Mouse (Mus musculus) limb, embryonic 10.5 days (tissue): ENCODE measurements around the gene Pitpnb. TPM values are rescaled to one million over a fixed set of nuclear protein-coding genes. Genes with fewer than 3 reads are reported as not detected.

Source experiments
- DNase-seq: peaks from one replicate; pipeline ENCODE4 v3.0.0-alpha.2; 2017; ENCODE audit warnings: low spot score
- H3K27ac ChIP-seq: fragments of 300-500 bp; sonication (generic); 2 replicates; pipeline ENCODE4 v1.5.1; 2016; ENCODE audit warnings: mild to moderate bottlenecking
- H3K27me3 ChIP-seq: fragments of 300-500 bp; sonication (generic); 2 replicates; pipeline ENCODE4 v1.6.1; 2016; ENCODE audit warnings: low read depth, mild to moderate bottlenecking; ENCODE audit not compliant: poor library complexity, severe bottlenecking
- H3K36me3 ChIP-seq: fragments of 300-500 bp; sonication (generic); 2 replicates; pipeline ENCODE4 v1.6.1; 2016; ENCODE audit warnings: mild to moderate bottlenecking, moderate library complexity
- H3K4me1 ChIP-seq: fragments of 300-500 bp; sonication (generic); 2 replicates; pipeline ENCODE4 v1.6.1; 2016
- H3K4me3 ChIP-seq: fragments of 300-500 bp; sonication (generic); 2 replicates; pipeline ENCODE4 v1.5.1; 2016; ENCODE audit warnings: mild to moderate bottlenecking, moderate library complexity
- H3K9me3 ChIP-seq: fragments of 300-500 bp; sonication (generic); replicated peaks from 2 replicates; pipeline ENCODE4 v1.6.1; 2016; ENCODE audit warnings: mild to moderate bottlenecking
- WGBS: fragments of 180-500 bp; shearing (Covaris S2); methylation state at CpG from one replicate; pipeline ENCODE4 v1.1.7; 2016; 5-methylcytosine and 5-hydroxymethylcytosine counted together
- polyA plus RNA-seq: library from polyadenylated mRNA; unstranded; fragments of >200 nt; fragmentation: Nextera tagmentation; extraction: Ambion mirVana; gene quantifications from 2 replicates; pipeline ENCODE4 v1.2.1, GENCODE M21; 2016

The Pitpnb gene
- polyA plus RNA-seq, 1 experiment from 2014 or later = 137 TPM

DNA sequence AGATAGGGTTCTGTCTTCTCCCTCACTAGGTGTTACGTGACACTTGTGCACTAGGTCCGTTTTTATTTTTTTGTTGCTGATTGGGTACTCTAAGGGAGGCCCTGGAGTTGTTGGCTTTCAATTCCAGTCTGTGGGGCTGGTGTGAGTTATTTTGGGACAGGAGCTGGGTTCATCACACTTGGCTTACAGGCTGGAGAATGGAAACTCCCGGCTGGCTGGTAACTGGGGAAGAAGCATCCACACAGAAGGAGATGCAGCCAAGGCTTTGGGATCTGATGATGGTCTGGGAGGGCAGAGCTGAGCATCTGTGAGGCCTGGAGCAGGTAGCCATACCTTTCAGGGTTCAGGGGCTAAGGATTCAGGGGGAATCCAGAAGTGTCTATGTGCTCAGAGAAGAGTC is 80.1 kb downstream of the Pitpnb start:
- Histone ChIP-seq H3K4me1 (peaks cover 40% of the 10 kb centered on the region), H3K36me3 (no peaks in the 10 kb centered on the region), H3K27me3 (peaks cover 96% of the 10 kb centered on the region), H3K27ac (no peak overlapping the region), H3K9me3 (no peaks in the 10 kb centered on the region), H3K4me3 (no peak overlapping the region)
- 77% methylated on average over 3 of the region's 3 CpGs for WGBS
- no peak for DNase-seq

GRCm38 (mm10) chr5:111414192-111414591 is 83.6 kb downstream of the Pitpnb start:
- Histone ChIP-seq H3K9me3 (no peaks in the 10 kb centered on the region), H3K27ac (no peak overlapping the region), H3K4me3 (no peak overlapping the region), H3K27me3 (peaks cover 82% of the 10 kb centered on the region), H3K36me3 (peaks cover 2% of the 10 kb centered on the region; the same call in 1 of the 2 replicates), H3K4me1 (peaks cover 59% of the 10 kb centered on the region)
- WGBS = 3% methylated on average over 5 of the region's 5 CpGs
- DNase-seq = peak; percentile 75

GRCm38 (mm10) chr5:111414770-111415249 is 84.2 kb downstream of the Pitpnb start:
- peaks cover 7% of the 10 kb centered on the region for H3K36me3 ChIP-seq
- peaks cover 59% of the 10 kb centered on the region for H3K4me1 ChIP-seq
- WGBS = 28% methylated on average over 4 of the region's 4 CpGs
- H3K9me3 ChIP-seq = no peaks in the 10 kb centered on the region
- H3K27ac ChIP-seq = peak overlapping the region; percentile 20; the same call in 1 of the 2 replicates
- H3K27me3 ChIP-seq = peaks cover 82% of the 10 kb centered on the region
- DNase-seq = no peak
- H3K4me3 ChIP-seq = peak overlapping the region; percentile 78; the same call in 1 of the 2 replicates

DNA sequence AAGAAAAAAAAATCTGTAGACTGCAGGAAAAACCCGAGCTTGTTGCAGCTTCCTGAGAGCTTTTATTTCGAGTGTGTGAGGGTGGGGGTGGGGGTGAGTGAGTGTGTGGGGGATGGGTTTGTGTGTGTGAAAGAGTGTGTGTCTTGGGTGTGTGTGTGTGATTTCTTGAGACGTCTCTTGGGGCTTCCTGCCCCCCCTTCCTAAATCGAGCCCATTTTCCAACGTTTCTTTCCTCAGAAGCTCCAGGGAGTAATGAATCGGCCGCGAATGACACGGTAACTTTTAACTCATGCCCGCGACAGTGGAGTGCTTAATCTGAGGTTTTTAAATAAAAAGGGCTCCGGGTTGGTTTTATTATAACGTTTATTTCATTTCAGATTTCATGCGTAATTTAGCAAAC is 85.0 kb downstream of the Pitpnb start:
- Histone ChIP-seq H3K27ac (peak overlapping the region; percentile 21; the same call in 1 of the 2 replicates), H3K4me1 (peaks cover 64% of the 10 kb centered on the region), H3K36me3 (peaks cover 14% of the 10 kb centered on the region), H3K9me3 (no peaks in the 10 kb centered on the region), H3K27me3 (peaks cover 82% of the 10 kb centered on the region), H3K4me3 (peak overlapping the region; percentile 78)
- no peak for DNase-seq
- 2% methylated on average over 14 of the region's 14 CpGs for WGBS

- Histone ChIP-seq H3K36me3 (peaks cover 19% of the 10 kb centered on the region), H3K4me1 (peaks cover 68% of the 10 kb centered on the region), H3K4me3 (peak overlapping the region; percentile 78), H3K9me3 (no peaks in the 10 kb centered on the region), H3K27me3 (peaks cover 82% of the 10 kb centered on the region), H3K27ac (peak overlapping the region; percentile 97)
- WGBS = 4% methylated on average over 13 of the region's 13 CpGs
- DNase-seq = no peak
These were observed 85.5 kb downstream of the Pitpnb start for GRCm38 (mm10) chr5:111416048-111416447.

- H3K27me3 ChIP-seq = peaks cover 82% of the 10 kb centered on the region
These were observed 86.2 kb downstream of the Pitpnb start, which contains the start of gene Mn1 for GRCm38 (mm10) chr5:111416591-111417374. Mn1 (plus strand) TSS chr5:111417362.

DNA sequence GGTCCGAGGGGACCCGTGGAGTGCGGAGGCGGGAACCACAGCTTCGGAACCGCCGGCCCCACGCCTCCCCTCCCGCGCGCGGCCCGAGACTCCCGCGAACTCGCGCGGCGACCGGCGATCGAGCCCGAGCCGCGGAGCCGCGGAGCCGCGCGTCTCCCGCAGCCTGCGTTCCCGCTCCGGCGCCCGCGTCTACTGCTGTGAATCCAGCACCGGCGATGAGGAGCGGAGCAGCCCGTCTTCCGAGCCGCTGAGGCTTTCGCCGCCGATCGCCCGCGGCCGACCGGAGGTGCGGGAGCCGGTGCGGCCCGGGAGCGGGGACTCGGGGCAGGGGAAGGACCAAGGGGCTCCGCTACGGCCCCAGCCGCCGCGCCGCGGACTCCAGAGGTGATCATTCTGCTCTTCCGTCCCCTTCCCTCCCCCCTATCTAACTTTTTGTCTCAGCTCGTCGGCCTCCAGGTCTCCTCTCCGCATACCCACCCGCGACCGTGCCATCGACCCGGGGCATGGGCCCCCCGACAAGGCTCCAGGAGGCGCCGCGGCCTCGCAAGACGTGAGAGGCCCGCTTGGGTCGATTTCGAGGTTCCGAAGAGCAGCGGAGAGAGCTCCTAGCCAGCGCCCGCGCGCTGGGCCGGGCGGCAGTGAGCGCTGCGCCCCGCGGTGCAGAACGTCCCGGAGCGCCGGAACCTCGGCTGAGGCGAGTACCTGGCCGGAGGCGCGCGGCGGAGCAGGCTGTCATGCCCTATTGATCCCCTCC is 87.0 kb downstream of the Pitpnb start:
- Histone ChIP-seq H3K4me3 (peak overlapping the region; percentile 78), H3K4me1 (peaks cover 82% of the 10 kb centered on the region), H3K27me3 (peaks cover 82% of the 10 kb centered on the region), H3K27ac (peak overlapping the region; percentile 97), H3K36me3 (peaks cover 30% of the 10 kb centered on the region), H3K9me3 (no peaks in the 10 kb centered on the region)
- DNase-seq = peak; percentile 66
- WGBS = under 1% methylated on average over 105 of the region's 105 CpGs

More at GRCm38 (mm10) chr5:111416591-111417374, 86.2 kb downstream of the Pitpnb start, which contains the start of gene Mn1:
- peaks cover 27% of the 10 kb centered on the region for H3K36me3 ChIP-seq
- H3K4me3 ChIP-seq = peak within 1 kb of the TSS; percentile 78
- H3K9me3 ChIP-seq = no peaks in the 10 kb centered on the region
- peak within 1 kb of the TSS; percentile 97 for H3K27ac ChIP-seq
- peaks cover 76% of the 10 kb centered on the region for H3K4me1 ChIP-seq
- DNase-seq = peak; percentile 94
- WGBS = under 1% methylated on average over 88 of the region's 88 CpGs

DNA sequence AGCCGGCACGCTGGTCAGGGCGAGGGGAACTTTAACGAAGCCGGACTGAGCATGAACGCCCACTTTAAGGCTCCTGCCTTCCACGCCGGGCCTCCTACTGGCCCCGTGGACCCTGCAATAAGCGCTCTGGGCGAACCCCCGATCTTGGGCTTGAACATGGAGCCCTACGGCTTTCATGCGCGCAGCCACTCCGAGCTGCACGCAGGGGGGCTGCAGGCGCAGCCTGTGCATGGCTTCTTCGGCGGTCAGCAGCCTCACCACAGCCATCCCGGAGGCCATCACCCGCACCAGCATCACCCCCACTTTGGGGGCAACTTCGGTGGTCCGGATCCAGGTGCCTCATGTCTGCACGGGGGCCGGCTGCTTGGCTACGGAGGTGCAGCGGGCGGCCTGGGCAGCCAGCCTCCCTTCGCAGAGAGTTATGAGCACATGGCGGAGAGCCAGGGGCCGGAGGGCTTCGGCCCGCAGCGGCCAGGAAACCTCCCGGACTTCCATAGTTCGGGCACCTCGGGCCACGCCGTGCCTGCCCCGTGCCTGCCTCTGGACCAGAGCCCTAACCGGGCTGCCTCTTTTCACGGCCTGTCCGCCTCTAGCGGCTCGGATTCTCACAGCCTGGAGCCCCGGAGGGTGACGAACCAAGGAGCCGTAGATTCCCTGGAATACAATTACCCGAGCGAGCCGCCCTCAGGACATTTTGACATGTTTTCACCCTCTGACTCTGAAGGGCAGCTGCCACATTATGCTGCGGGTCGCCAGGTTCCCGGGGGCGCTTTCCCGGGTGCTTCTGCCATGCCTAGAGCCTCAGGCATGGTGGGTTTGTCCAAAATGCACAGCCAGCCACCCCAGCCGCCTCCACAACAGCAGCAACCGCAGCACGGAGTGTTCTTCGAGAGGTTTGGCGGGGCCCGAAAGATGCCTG is 87.9 kb downstream of the Pitpnb start:
- Histone ChIP-seq H3K27me3 (peaks cover 81% of the 10 kb centered on the region), H3K27ac (peak overlapping the region; percentile 97), H3K4me1 (peaks cover 85% of the 10 kb centered on the region), H3K36me3 (peaks cover 30% of the 10 kb centered on the region), H3K4me3 (peak overlapping the region; percentile 78), H3K9me3 (no peaks in the 10 kb centered on the region)
- WGBS = 2% methylated on average over 63 of the region's 63 CpGs
- DNase-seq = peak; percentile 73

DNA sequence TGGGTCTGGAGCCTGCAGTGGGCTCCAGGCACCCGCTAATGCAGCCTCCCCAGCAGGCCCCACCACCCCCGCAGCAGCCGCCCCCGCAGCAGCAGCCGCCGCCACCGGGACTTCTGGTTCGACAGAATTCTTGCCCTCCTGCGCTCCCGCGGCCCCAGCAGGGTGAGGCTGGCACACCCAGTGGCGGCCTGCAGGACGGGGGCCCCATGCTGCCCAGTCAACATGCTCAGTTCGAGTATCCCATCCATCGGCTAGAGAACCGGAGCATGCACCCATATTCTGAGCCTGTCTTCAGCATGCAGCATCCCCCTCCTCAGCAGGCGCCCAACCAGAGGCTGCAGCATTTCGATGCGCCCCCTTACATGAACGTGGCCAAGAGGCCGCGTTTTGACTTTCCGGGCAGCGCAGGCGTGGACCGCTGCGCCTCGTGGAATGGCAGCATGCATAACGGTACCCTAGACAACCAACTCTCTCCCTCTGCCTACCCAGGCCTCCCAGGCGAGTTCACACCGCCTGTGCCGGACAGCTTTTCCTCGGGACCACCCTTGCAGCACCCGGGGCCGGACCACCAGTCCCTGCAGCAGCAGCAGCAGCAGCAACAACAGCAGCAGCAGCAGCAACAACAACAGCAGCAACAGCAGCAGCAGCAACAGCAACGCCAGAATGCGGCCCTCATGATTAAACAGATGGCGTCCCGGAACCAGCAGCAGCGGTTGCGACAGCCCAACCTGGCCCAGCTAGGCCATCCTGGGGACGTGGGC is 88.7 kb downstream of the Pitpnb start:
- Histone ChIP-seq H3K36me3 (peaks cover 30% of the 10 kb centered on the region), H3K4me1 (peaks cover 81% of the 10 kb centered on the region), H3K27ac (peak overlapping the region; percentile 97), H3K4me3 (peak overlapping the region; percentile 78), H3K9me3 (no peaks in the 10 kb centered on the region), H3K27me3 (peaks cover 81% of the 10 kb centered on the region)
- 3% methylated on average over 42 of the region's 42 CpGs for WGBS
- peak; percentile 65 for DNase-seq

DNA sequence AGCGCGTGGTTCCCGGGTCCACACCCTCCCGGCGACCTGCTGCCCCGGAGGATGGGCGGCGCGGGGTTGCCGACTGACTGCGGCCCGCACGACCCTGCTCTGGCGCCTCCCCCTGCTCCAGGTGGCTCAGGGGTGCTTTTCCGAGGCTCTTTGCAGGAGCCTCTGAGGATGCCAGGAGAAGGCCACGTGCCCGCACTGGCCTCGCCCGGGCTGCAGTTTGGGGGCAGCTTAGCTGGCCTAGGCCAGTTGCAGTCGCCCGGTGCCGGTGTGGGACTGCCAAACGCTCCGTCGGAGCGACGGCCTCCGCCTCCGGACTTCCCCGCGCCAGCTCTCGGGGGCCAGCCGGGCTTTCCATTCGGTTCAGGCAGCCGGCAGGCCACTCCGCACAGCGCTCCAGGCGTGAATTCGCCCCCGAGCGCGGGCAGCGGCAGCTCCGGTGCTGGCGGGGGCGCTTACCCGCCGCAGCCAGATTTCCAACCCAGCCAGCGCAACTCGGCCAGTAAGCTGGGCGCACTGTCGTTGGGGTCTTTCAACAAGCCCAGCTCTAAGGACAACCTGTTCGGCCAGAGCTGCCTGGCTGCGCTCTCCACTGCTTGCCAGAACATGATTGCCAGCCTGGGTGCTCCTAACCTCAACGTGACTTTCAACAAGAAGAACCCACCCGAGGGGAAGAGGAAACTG is 89.6 kb downstream of the Pitpnb start:
- peak overlapping the region; percentile 78 for H3K4me3 ChIP-seq
- peaks cover 31% of the 10 kb centered on the region for H3K36me3 ChIP-seq
- WGBS = 2% methylated on average over 56 of the region's 56 CpGs
- no peaks in the 10 kb centered on the region for H3K9me3 ChIP-seq
- H3K4me1 ChIP-seq = peaks cover 73% of the 10 kb centered on the region
- peak overlapping the region; percentile 97 for H3K27ac ChIP-seq
- peaks cover 81% of the 10 kb centered on the region for H3K27me3 ChIP-seq
- DNase-seq = peak; percentile 64

- H3K36me3 ChIP-seq = peaks cover 34% of the 10 kb centered on the region
- peaks cover 78% of the 10 kb centered on the region for H3K27me3 ChIP-seq
- peak overlapping the region; percentile 78 for H3K4me3 ChIP-seq
- H3K27ac ChIP-seq = peak overlapping the region; percentile 97; the same call in 1 of the 2 replicates
- no peak for DNase-seq
- H3K4me1 ChIP-seq = peaks cover 66% of the 10 kb centered on the region
- 32% methylated on average over 22 of the region's 22 CpGs for WGBS
- H3K9me3 ChIP-seq = no peaks in the 10 kb centered on the region
These were observed 90.3 kb downstream of the Pitpnb start for GRCm38 (mm10) chr5:111420896-111421295.
